Mouse (Mus musculus): ENCODE results near the gene Kremen1. TPM values are rescaled to one million over a fixed set of nuclear protein-coding genes. Genes with fewer than 3 reads are reported as not detected.

The Kremen1 gene
- polyA plus RNA-seq, 2 experiments, result 0.47 to 0.95 TPM

GRCm38 (mm10) chr11:5163421-5163820, 97.9 kb downstream of the Kremen1 start:
- Histone ChIP-seq H3K27ac (no peak overlapping the region), H3K27me3 (ENCODE audit: control insufficient read depth, insufficient read depth, low read length) (no peaks in the 10 kb centered on the region), H3K9me3 (ENCODE audit: control insufficient read depth, low read length) (no peaks in the 10 kb centered on the region; the same call in 1 of the 2 replicates), H3K4me3 (ENCODE audit: insufficient read depth in 1 of 2, low read depth in 2 of 2, low read length in 2 of 2) (no peak overlapping the region), H3K9ac (replicated peaks) (no peak overlapping the region), H3K4me2 (ENCODE audit: low read depth) (no peak overlapping the region), H3K36me3 (replicated peaks; ENCODE audit: control insufficient read depth, insufficient read depth, low read depth) (no peaks in the 10 kb centered on the region), H3K4me1 (replicated peaks; ENCODE audit: control insufficient read depth in 2 of 2, insufficient read depth in 2 of 2, low read length in 1 of 2) (no peaks in the 10 kb centered on the region)
- WGBS (ENCODE audit: insufficient replicate concordance), result 45% methylated on average over 8 of the region's 8 CpGs
- DNase-seq (ENCODE audit: low read depth in 3 of 3, low spot score in 3 of 3), result no peak
- no peak for TF ChIP-seq CTCF (IDR thresholded peaks at IDR 0.05; ENCODE audit: low read depth)
- TF ChIP-seq EP300 (IDR thresholded peaks at IDR 0.05; ENCODE audit: low read depth), result no peak
- no peak for ATAC-seq (ENCODE audit: insufficient read depth)

- TF ChIP-seq CTCF (IDR thresholded peaks at IDR 0.05; ENCODE audit: low read depth) (peak; percentile 82), EP300 (IDR thresholded peaks at IDR 0.05; ENCODE audit: low read depth) (no peak)
- H3K4me1 ChIP-seq (replicated peaks; ENCODE audit: control insufficient read depth in 2 of 2, insufficient read depth in 2 of 2, low read length in 1 of 2), result no peaks in the 10 kb centered on the region
- H3K4me3 ChIP-seq (ENCODE audit: insufficient read depth in 1 of 2, low read depth in 2 of 2, low read length in 2 of 2), result no peak overlapping the region
- DNase-seq (ENCODE audit: low read depth in 3 of 3, low spot score in 3 of 3) (no peak), ATAC-seq (ENCODE audit: insufficient read depth) (no peak)
- WGBS (ENCODE audit: insufficient replicate concordance), result 65% methylated on average over 17 of the region's 17 CpGs
- H3K27ac ChIP-seq, result no peak overlapping the region
- H3K4me2 ChIP-seq (ENCODE audit: low read depth), result no peak overlapping the region
- H3K27me3 ChIP-seq (ENCODE audit: control insufficient read depth, insufficient read depth, low read length), result no peaks in the 10 kb centered on the region
- H3K9me3 ChIP-seq (ENCODE audit: control insufficient read depth, low read length), result no peaks in the 10 kb centered on the region; the same call in 1 of the 2 replicates
- no peaks in the 10 kb centered on the region for H3K36me3 ChIP-seq (replicated peaks; ENCODE audit: control insufficient read depth, insufficient read depth, low read depth)
- H3K9ac ChIP-seq (replicated peaks), result no peak overlapping the region
These were observed 100.5 kb downstream of the Kremen1 start for GRCm38 (mm10) chr11:5160722-5161485.

- TF ChIP-seq CTCF (IDR thresholded peaks at IDR 0.05; ENCODE audit: low read depth), result no peak
- no peak for TF ChIP-seq EP300 (IDR thresholded peaks at IDR 0.05; ENCODE audit: low read depth)
- no peak overlapping the region for H3K27ac ChIP-seq
- H3K4me3 ChIP-seq (ENCODE audit: insufficient read depth in 1 of 2, low read depth in 2 of 2, low read length in 2 of 2), result no peak overlapping the region
- no peak for ATAC-seq (ENCODE audit: insufficient read depth)
- WGBS (ENCODE audit: insufficient replicate concordance), result 75% methylated on average over 11 of the region's 11 CpGs
- H3K36me3 ChIP-seq (replicated peaks; ENCODE audit: control insufficient read depth, insufficient read depth, low read depth), result no peaks in the 10 kb centered on the region
- no peaks in the 10 kb centered on the region; the same call in 1 of the 2 replicates for H3K9me3 ChIP-seq (ENCODE audit: control insufficient read depth, low read length)
- no peak overlapping the region for H3K4me2 ChIP-seq (ENCODE audit: low read depth)
- no peak overlapping the region for H3K9ac ChIP-seq (replicated peaks)
- no peak for DNase-seq (ENCODE audit: low read depth in 3 of 3, low spot score in 3 of 3)
- H3K27me3 ChIP-seq (ENCODE audit: control insufficient read depth, insufficient read depth, low read length), result no peaks in the 10 kb centered on the region
- H3K4me1 ChIP-seq (replicated peaks; ENCODE audit: control insufficient read depth in 2 of 2, insufficient read depth in 2 of 2, low read length in 1 of 2), result no peaks in the 10 kb centered on the region
These were observed 103.3 kb downstream of the Kremen1 start for GRCm38 (mm10) chr11:5158056-5158455.

- DNase-seq (ENCODE audit: low read depth in 3 of 3, low spot score in 3 of 3) (no peak), ATAC-seq (ENCODE audit: insufficient read depth) (no peak)
- no peak overlapping the region for H3K27ac ChIP-seq
- no peak overlapping the region for H3K4me3 ChIP-seq (ENCODE audit: insufficient read depth in 1 of 2, low read depth in 2 of 2, low read length in 2 of 2)
- no peaks in the 10 kb centered on the region; a peak in 1 of 4 replicates for H3K4me1 ChIP-seq (replicated peaks; ENCODE audit: control insufficient read depth in 2 of 2, insufficient read depth in 2 of 2, low read length in 1 of 2)
- WGBS (ENCODE audit: insufficient replicate concordance), result 34% methylated on average over 10 of the region's 10 CpGs
- H3K27me3 ChIP-seq (ENCODE audit: control insufficient read depth, insufficient read depth, low read length), result peaks cover 15% of the 10 kb centered on the region
- no peaks in the 10 kb centered on the region for H3K9me3 ChIP-seq (ENCODE audit: control insufficient read depth, low read length)
- no peak overlapping the region for H3K9ac ChIP-seq (replicated peaks)
- TF ChIP-seq CTCF (IDR thresholded peaks at IDR 0.05; ENCODE audit: low read depth) (no peak), EP300 (IDR thresholded peaks at IDR 0.05; ENCODE audit: low read depth) (no peak)
- H3K4me2 ChIP-seq (ENCODE audit: low read depth), result no peak overlapping the region
- no peaks in the 10 kb centered on the region for H3K36me3 ChIP-seq (replicated peaks; ENCODE audit: control insufficient read depth, insufficient read depth, low read depth)
These were observed 106.2 kb downstream of the Kremen1 start for GRCm38 (mm10) chr11:5154961-5155805.
